Mouse (Mus musculus) lung, embryonic 16.5 days (tissue): ENCODE results near the gene Slc43a2. TPM values are rescaled to one million over a fixed set of nuclear protein-coding genes. Genes with fewer than 3 reads are reported as not detected.
"Not testable (repeated sequence)": the region's sequence is repeated elsewhere in the genome, so short reads cannot be mapped to it uniquely, and the experiment has no call there.

ENCODE experiments used
- ATAC-seq: fragments of 200-750 bp; cut with Nextera tagmentation; 2 replicates; pipeline ENCODE4 v1.8.0; 2017; ENCODE audit warnings: low read depth, mild to moderate bottlenecking, moderate library complexity
- H3K27ac ChIP-seq: fragments of 300-500 bp; sonication (generic); 2 replicates; pipeline ENCODE4 v1.5.1; 2014; ENCODE audit warnings: mild to moderate bottlenecking, control low read depth, low read length
- H3K27me3 ChIP-seq: fragments of 300-500 bp; sonication (generic); 2 replicates; pipeline ENCODE4 v1.6.1; 2014; ENCODE audit warnings: low read depth, low read length, mixed read lengths; ENCODE audit not compliant: control insufficient read depth, insufficient read depth
- H3K36me3 ChIP-seq: fragments of 300-500 bp; sonication (generic); 2 replicates; pipeline ENCODE4 v1.6.1; 2014; ENCODE audit warnings: low read length; ENCODE audit not compliant: control insufficient read depth, insufficient read depth
- H3K4me1 ChIP-seq: fragments of 300-500 bp; sonication (generic); replicated peaks from 2 replicates; pipeline ENCODE4 v1.6.1; 2014; ENCODE audit warnings: low read length, mixed read lengths; ENCODE audit not compliant: control insufficient read depth, insufficient read depth
- H3K4me2 ChIP-seq: fragments of 300-500 bp; sonication (generic); 2 replicates; pipeline ENCODE4 v1.6.1; 2014; ENCODE audit warnings: low read depth, low read length, control low read depth
- H3K4me3 ChIP-seq: fragments of 300-500 bp; sonication (generic); 2 replicates; pipeline ENCODE4 v1.5.1; 2014; ENCODE audit warnings: mild to moderate bottlenecking, low read length, control low read depth
- H3K9ac ChIP-seq: fragments of 300-500 bp; sonication (generic); 2 replicates; pipeline ENCODE4 v1.6.1; 2014; ENCODE audit warnings: low read length, control low read depth
- H3K9me3 ChIP-seq: fragments of 300-500 bp; sonication (generic); 2 replicates; pipeline ENCODE4 v1.6.1; 2016; ENCODE audit warnings: low read length; ENCODE audit not compliant: control insufficient read depth
- WGBS: fragments of 180-500 bp; shearing (Covaris S2); extraction: QIAGEN DNeasy Blood & Tissue Kit; methylation state at CpG from one replicate; pipeline ENCODE4 v1.1.7; 2014; 5-methylcytosine and 5-hydroxymethylcytosine counted together
- polyA plus RNA-seq: library from polyadenylated mRNA; unstranded; fragments of >200 nt; fragmentation: Nextera tagmentation; extraction: Ambion mirVana; gene quantifications from 2 replicates; pipeline ENCODE4 v1.2.1, GENCODE M21; 2015

The Slc43a2 gene
- polyA plus RNA-seq, 1 experiment from 2014 or later, result 7.4 TPM

DNA sequence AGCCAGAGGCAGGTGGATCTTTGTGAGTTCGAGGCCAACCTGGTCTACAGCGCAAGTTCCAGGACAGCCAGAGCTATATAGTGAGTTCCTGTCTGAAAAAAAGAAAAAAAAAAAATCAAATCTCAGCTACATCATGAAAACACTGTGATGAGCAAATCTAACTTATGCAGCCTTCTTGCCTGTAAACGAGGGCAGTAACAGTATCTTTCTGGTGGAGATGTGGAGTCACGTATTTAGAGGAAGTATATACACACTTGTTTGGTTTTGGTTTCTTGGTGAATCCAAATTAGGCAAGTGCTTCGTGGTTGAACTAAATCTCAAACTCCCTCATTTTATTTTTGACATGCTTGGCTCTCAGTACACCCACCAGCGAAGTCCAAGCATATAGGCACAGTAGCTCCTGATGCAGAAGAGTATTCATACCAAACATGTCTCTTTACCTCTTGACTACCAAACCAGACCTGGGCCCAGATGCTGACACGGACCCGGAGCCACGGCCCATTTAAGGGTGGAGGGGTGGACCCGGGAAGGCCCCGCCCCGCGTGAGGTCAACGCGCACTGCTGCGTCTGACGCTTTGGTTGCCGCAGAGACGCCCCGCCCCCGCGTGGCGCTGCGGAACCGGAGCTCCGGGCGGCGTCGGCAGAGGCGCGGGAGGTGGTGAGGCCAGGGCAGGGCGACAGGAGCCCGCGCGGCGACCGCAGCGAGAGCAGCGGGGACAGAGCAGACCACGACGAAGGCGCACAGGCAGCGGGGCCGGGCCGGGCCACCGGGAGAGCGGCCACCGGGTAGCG lies 56.2 kb downstream of the Slc43a2 start, which contains the start of gene Pitpna:
Gene Pitpna (plus strand): TSS at position 605 of the 792 bp plus-strand sequence.
- H3K4me3 ChIP-seq, result peak within 1 kb of the TSS; percentile 78
- peak within 1 kb of the TSS; percentile 76 for H3K27ac ChIP-seq
- no peaks in the 10 kb centered on the region for H3K9me3 ChIP-seq
- peaks cover 14% of the 10 kb centered on the region for H3K4me1 ChIP-seq
- WGBS, result 4% methylated on average over 43 of the region's 49 CpGs
- no peaks in the 10 kb centered on the region for H3K27me3 ChIP-seq
- H3K4me2 ChIP-seq, result peak within 1 kb of the TSS; percentile 74
- no peaks in the 10 kb centered on the region; the same call in 1 of the 2 replicates for H3K36me3 ChIP-seq
- ATAC-seq, result peak; percentile 97
- peak within 1 kb of the TSS; percentile 82 for H3K9ac ChIP-seq

- peak; percentile 81 for ATAC-seq
- Histone ChIP-seq H3K4me2 (peak overlapping the region; percentile 74), H3K9ac (peak overlapping the region; percentile 82), H3K4me3 (peak overlapping the region; percentile 78), H3K27me3 (no peaks in the 10 kb centered on the region), H3K9me3 (no peaks in the 10 kb centered on the region), H3K4me1 (peaks cover 14% of the 10 kb centered on the region), H3K36me3 (peaks cover 5% of the 10 kb centered on the region), H3K27ac (peak overlapping the region; percentile 76)
- WGBS, result under 1% methylated on average over 32 of the region's 37 CpGs
Observed at GRCm38 (mm10) chr11:75588285-75588941, 56.9 kb downstream of the Slc43a2 start.

DNA sequence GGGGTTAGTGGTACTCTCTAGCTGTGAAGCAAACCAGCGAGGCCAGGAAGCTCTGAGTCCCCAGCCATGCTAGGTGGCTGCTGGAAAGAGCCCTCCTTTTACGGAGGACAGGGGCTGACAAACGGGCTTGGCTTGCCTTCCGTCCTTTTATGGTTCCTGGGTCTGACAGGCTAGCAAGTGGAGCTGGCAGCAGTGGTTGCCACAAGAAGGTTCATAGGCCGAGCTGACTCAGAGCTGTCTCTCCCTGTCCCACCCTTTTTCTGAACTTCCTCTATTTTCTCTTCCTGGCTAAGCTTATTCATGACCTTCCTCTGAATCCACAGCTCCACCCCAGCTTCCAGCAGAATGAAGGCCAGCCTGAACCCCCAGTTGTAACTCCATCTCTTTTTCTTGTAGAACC lies 61.1 kb downstream of the Slc43a2 start:
- H3K27me3 ChIP-seq, result no peaks in the 10 kb centered on the region
- no peak for ATAC-seq

DNA sequence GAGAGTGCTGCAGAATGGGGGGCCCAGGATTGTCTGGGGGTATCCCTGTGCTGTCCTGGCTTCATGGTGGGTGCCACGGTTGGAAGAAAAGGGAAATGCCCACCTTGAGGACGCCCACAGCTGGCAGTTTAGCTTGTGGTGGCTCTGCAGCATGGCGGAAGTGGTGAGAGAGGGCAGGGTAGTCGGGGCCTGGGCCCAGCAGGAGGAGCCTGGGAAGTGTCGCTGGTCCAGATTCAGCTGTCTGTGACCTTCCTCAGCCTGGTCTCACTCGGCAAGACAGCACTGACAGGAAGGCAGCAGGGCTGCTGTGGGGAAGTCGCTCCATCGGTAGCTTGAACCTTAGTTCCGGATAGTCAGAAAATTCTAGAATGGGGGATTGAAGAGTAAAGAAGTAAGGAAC lies 62.9 kb downstream of the Slc43a2 start:
- Histone ChIP-seq H3K9me3 (no peaks in the 10 kb centered on the region), H3K4me1 (peaks cover 3% of the 10 kb centered on the region), H3K27me3 (no peaks in the 10 kb centered on the region), H3K4me2 (no peak overlapping the region), H3K27ac (no peak overlapping the region), H3K36me3 (peaks cover 20% of the 10 kb centered on the region), H3K9ac (no peak overlapping the region), H3K4me3 (no peak overlapping the region)
- ATAC-seq, result no peak
- WGBS, result 76% methylated on average over 9 of the region's 9 CpGs

More for the DNA sequence above, 61.1 kb downstream of the Slc43a2 start:
- WGBS, result 85% methylated on average over 5 of the region's 5 CpGs
- Histone ChIP-seq H3K9me3 (no peaks in the 10 kb centered on the region), H3K4me1 (peaks cover 12% of the 10 kb centered on the region), H3K4me3 (no peak overlapping the region), H3K27ac (no peak overlapping the region), H3K4me2 (no peak overlapping the region), H3K9ac (no peak overlapping the region), H3K36me3 (peaks cover 10% of the 10 kb centered on the region)

GRCm38 (mm10) chr11:75595404-75595803 lies 63.9 kb downstream of the Slc43a2 start:
- Histone ChIP-seq H3K9me3 (no peaks in the 10 kb centered on the region), H3K4me2 (no peak overlapping the region), H3K27me3 (no peaks in the 10 kb centered on the region), H3K9ac (no peak overlapping the region), H3K4me3 (no peak overlapping the region), H3K4me1 (no peaks in the 10 kb centered on the region; the same call in none of the 2 replicates), H3K36me3 (peaks cover 22% of the 10 kb centered on the region), H3K27ac (no peak overlapping the region)
- no peak for ATAC-seq
- 77% methylated on average over 2 of the region's 2 CpGs for WGBS

DNA sequence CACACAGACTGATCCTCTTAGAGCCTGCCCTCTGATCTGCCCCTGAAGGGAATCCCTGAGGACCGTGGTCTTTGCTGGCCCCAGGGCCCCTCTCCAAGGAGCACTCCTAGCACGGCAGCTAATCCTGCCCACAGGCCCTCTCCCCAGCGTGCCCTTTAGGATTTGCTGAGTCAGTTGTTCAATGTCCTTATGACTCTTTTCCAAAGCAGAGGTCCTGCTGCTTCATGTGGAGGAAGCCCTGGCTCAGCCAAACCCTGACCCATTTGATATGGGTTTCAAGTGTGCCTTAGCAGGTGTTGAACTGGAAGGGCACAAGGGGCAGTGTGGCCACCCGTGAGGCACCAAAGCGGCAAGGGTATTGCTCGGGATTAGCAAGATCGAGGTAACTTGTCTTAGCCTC lies 64.3 kb downstream of the Slc43a2 start:
- H3K27me3 ChIP-seq, result no peaks in the 10 kb centered on the region
- ATAC-seq, result no peak
- H3K9ac ChIP-seq, result no peak overlapping the region
- no peaks in the 10 kb centered on the region for H3K9me3 ChIP-seq
- H3K4me2 ChIP-seq, result no peak overlapping the region
- H3K4me1 ChIP-seq, result no peaks in the 10 kb centered on the region; the same call in none of the 2 replicates
- no peak overlapping the region for H3K4me3 ChIP-seq
- peaks cover 23% of the 10 kb centered on the region for H3K36me3 ChIP-seq
- 79% methylated on average over 7 of the region's 7 CpGs for WGBS
- H3K27ac ChIP-seq, result no peak overlapping the region

- ATAC-seq, result no peak
- WGBS, result 66% methylated on average over 3 of the region's 3 CpGs
- H3K27me3 ChIP-seq, result no peaks in the 10 kb centered on the region
- H3K36me3 ChIP-seq, result peaks cover 33% of the 10 kb centered on the region
- no peak overlapping the region for H3K27ac ChIP-seq
- H3K9ac ChIP-seq, result no peak overlapping the region
- no peaks in the 10 kb centered on the region for H3K9me3 ChIP-seq
- H3K4me2 ChIP-seq, result no peak overlapping the region
- H3K4me3 ChIP-seq, result no peak overlapping the region
- no peaks in the 10 kb centered on the region; the same call in none of the 2 replicates for H3K4me1 ChIP-seq
Observed at GRCm38 (mm10) chr11:75596726-75597255, 65.3 kb downstream of the Slc43a2 start.

DNA sequence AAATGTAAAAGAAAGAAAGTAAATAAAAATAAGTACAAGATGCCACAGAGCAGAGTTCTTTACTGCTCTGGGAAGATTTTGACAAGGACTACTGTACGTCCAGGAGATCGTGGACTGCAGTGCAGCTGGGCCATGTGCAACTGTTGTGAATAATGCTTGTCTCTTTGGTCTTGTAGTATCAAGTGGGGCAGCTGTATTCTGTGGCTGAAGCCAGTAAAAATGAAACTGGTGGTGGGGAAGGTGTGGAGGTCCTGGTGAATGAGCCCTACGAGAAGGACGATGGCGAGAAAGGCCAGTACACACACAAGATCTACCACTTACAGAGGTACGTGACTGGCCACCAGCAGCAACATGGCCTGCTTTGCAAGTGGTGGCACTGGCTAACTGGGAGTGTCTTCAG lies 66.5 kb downstream of the Slc43a2 start:
- H3K4me2 ChIP-seq, result no peak overlapping the region
- H3K9ac ChIP-seq, result no peak overlapping the region
- 75% methylated on average over 6 of the region's 6 CpGs for WGBS
- H3K4me3 ChIP-seq, result no peak overlapping the region
- ATAC-seq, result no peak
- H3K4me1 ChIP-seq, result no peaks in the 10 kb centered on the region; the same call in 1 of the 2 replicates
- peaks cover 36% of the 10 kb centered on the region for H3K36me3 ChIP-seq
- no peaks in the 10 kb centered on the region for H3K9me3 ChIP-seq
- no peaks in the 10 kb centered on the region for H3K27me3 ChIP-seq
- peak overlapping the region; percentile 71 for H3K27ac ChIP-seq

DNA sequence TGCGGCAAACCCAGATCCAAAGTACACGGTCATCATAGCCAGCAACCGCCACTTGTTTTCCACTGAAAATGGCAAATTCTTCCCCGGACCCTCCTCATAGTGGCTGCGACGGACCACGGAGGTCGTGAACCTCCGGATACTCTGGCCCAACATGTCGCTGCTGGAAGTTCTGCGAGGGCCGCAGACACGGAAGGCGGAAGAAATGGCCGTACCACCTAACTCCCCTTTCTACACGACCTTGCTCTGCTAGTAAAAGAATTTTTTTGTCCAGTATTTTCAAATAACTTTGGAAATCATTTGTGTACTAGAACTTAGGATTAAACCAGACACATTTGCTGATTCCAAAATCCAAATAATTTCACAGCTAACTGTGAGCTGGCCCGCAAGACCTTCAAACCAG lies 68.3 kb downstream of the Slc43a2 start:
- not testable (repeated sequence) for H3K27ac ChIP-seq, H3K9me3 ChIP-seq, H3K9ac ChIP-seq, H3K27me3 ChIP-seq, H3K4me1 ChIP-seq, ATAC-seq, H3K4me3 ChIP-seq, H3K4me2 ChIP-seq
- peaks cover 38% of the 10 kb centered on the region for H3K36me3 ChIP-seq
- 88% methylated on average over 16 of the region's 17 CpGs for WGBS
